Mouse (Mus musculus) forebrain, embryonic 16.5 days (tissue): ENCODE measurements around the gene Fbxl2. TPM values are rescaled to one million over a fixed set of nuclear protein-coding genes. Genes with fewer than 3 reads are reported as not detected.
A peak's percentile ranks its signal among the peaks of the same experiment; 100 is the strongest.

Source experiments
- ATAC-seq: fragments of 200-750 bp; cut with Nextera tagmentation; 2 replicates; pipeline ENCODE4 v1.8.0; 2017; ENCODE audit warnings: mild to moderate bottlenecking, moderate library complexity
- H3K27ac ChIP-seq: fragments of 300-500 bp; sonication (generic); 2 replicates; pipeline ENCODE4 v1.5.1; 2014; ENCODE audit warnings: low read length, control low read depth
- H3K27me3 ChIP-seq: fragments of 300-500 bp; sonication (generic); replicated peaks from 2 replicates; pipeline ENCODE4 v1.6.1; 2014; ENCODE audit warnings: low read length; ENCODE audit not compliant: control insufficient read depth, insufficient read depth
- H3K36me3 ChIP-seq: fragments of 300-500 bp; sonication (generic); 2 replicates; pipeline ENCODE4 v1.6.1; 2014; ENCODE audit not compliant: control insufficient read depth, insufficient read depth
- H3K4me1 ChIP-seq: fragments of 300-500 bp; sonication (generic); replicated peaks from 2 replicates; pipeline ENCODE4 v1.6.1; 2014; ENCODE audit warnings: low read length; ENCODE audit not compliant: control insufficient read depth, insufficient read depth
- H3K4me2 ChIP-seq: fragments of 300-500 bp; sonication (generic); 2 replicates; pipeline ENCODE4 v1.6.1; 2014; ENCODE audit warnings: mild to moderate bottlenecking, low read length, control low read depth
- H3K4me3 ChIP-seq: fragments of 300-500 bp; sonication (generic); replicated peaks from 2 replicates; pipeline ENCODE4 v1.5.1; 2014; ENCODE audit warnings: mild to moderate bottlenecking, low read length, control low read depth
- H3K9ac ChIP-seq: fragments of 300-500 bp; sonication (generic); replicated peaks from 2 replicates; pipeline ENCODE4 v1.6.1; 2014; ENCODE audit warnings: low read depth, low read length, control low read depth
- H3K9me3 ChIP-seq: fragments of 300-500 bp; sonication (generic); 2 replicates; pipeline ENCODE4 v1.6.1; 2016; ENCODE audit warnings: low read length; ENCODE audit not compliant: control insufficient read depth
- WGBS: fragments of 180-500 bp; shearing (Covaris S2); extraction: QIAGEN DNeasy Blood & Tissue Kit; methylation state at CpG from one replicate; pipeline ENCODE4 v1.1.7; 2014; 5-methylcytosine and 5-hydroxymethylcytosine counted together
- polyA plus RNA-seq: library from polyadenylated mRNA; unstranded; fragments of >200 nt; fragmentation: Nextera tagmentation; extraction: Ambion mirVana; gene quantifications from 2 replicates; pipeline ENCODE4 v1.2.1, GENCODE M21; 2015

Gene Fbxl2
- polyA plus RNA-seq, 1 experiment from 2014 or later, result 26.8 TPM

- peak overlapping the region; percentile 72 for H3K27ac ChIP-seq
- WGBS, result under 1% methylated on average over 52 of the region's 52 CpGs
- peaks cover 11% of the 10 kb centered on the region for H3K4me1 ChIP-seq
- H3K27me3 ChIP-seq, result no peaks in the 10 kb centered on the region
- H3K4me2 ChIP-seq, result peak overlapping the region; percentile 79
- no peaks in the 10 kb centered on the region for H3K9me3 ChIP-seq
- H3K4me3 ChIP-seq, result peak overlapping the region; percentile 83
- ATAC-seq, result peak; percentile 97
- H3K9ac ChIP-seq, result peak overlapping the region; percentile 77
- H3K36me3 ChIP-seq, result no peaks in the 10 kb centered on the region
These were observed 19.6 kb downstream of the Fbxl2 start for GRCm38 (mm10) chr9:114026261-114026934.

DNA sequence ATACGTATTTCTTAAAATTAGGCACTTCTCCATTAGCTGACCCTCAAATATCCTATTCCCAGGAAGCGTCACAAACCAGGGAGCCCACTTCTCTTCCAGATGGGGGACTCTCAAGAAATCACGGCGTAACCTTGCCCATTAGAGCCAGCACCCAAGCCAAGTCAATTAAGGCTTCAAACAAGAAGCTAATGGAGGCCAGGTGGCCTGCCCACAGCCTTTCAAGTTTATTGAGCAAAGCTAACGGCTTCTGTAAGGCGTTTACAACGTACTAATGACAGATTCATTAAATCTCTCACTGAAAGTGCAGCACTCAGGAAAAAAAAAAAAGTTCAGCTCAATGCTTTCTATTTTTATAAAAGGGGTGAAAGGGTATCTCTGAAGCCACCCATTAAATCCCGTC is 20.1 kb downstream of the Fbxl2 start:
- no peak for ATAC-seq
- no peak overlapping the region for H3K27ac ChIP-seq

DNA sequence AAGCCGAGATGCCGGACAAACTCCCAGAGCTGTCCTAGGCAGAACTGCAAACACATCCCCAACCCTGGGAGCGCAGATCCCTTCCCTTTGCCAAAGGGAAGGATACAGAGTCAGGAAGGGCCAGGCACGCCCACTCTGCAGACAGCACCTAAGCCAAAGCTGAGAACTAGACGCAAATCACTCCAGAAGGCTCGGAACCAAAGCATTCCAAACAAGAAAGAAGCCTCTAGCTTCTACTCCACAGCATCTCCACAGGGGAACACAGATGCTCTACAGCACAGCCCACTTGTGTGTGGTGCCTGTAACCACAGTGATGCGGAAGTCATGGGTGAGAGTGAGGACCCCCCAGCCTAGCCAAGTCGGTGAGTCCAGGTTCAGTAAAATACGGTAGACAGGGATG is 20.8 kb downstream of the Fbxl2 start:
- 59% methylated on average over 9 of the region's 9 CpGs for WGBS
- Histone ChIP-seq H3K27ac (no peak overlapping the region), H3K9ac (no peak overlapping the region), H3K9me3 (no peaks in the 10 kb centered on the region), H3K36me3 (no peaks in the 10 kb centered on the region), H3K4me1 (peaks cover 11% of the 10 kb centered on the region), H3K27me3 (no peaks in the 10 kb centered on the region), H3K4me3 (peak overlapping the region; percentile 83), H3K4me2 (peak overlapping the region; percentile 79)
- ATAC-seq, result no peak

More for the DNA sequence above, 20.1 kb downstream of the Fbxl2 start:
- no peaks in the 10 kb centered on the region for H3K36me3 ChIP-seq
- no peaks in the 10 kb centered on the region for H3K27me3 ChIP-seq
- peak overlapping the region; percentile 83 for H3K4me3 ChIP-seq
- 6% methylated on average over 8 of the region's 8 CpGs for WGBS
- H3K4me2 ChIP-seq, result peak overlapping the region; percentile 79
- peaks cover 11% of the 10 kb centered on the region for H3K4me1 ChIP-seq
- peak overlapping the region; percentile 77 for H3K9ac ChIP-seq
- H3K9me3 ChIP-seq, result no peaks in the 10 kb centered on the region

- Histone ChIP-seq H3K9ac (no peak overlapping the region), H3K36me3 (no peaks in the 10 kb centered on the region), H3K27me3 (no peaks in the 10 kb centered on the region), H3K4me2 (no peak overlapping the region), H3K4me1 (peaks cover 11% of the 10 kb centered on the region), H3K9me3 (no peaks in the 10 kb centered on the region), H3K4me3 (no peak overlapping the region), H3K27ac (no peak overlapping the region)
- 75% methylated on average over 4 of the region's 4 CpGs for WGBS
- no peak for ATAC-seq
These were observed 23.9 kb downstream of the Fbxl2 start for GRCm38 (mm10) chr9:114022141-114022540.

DNA sequence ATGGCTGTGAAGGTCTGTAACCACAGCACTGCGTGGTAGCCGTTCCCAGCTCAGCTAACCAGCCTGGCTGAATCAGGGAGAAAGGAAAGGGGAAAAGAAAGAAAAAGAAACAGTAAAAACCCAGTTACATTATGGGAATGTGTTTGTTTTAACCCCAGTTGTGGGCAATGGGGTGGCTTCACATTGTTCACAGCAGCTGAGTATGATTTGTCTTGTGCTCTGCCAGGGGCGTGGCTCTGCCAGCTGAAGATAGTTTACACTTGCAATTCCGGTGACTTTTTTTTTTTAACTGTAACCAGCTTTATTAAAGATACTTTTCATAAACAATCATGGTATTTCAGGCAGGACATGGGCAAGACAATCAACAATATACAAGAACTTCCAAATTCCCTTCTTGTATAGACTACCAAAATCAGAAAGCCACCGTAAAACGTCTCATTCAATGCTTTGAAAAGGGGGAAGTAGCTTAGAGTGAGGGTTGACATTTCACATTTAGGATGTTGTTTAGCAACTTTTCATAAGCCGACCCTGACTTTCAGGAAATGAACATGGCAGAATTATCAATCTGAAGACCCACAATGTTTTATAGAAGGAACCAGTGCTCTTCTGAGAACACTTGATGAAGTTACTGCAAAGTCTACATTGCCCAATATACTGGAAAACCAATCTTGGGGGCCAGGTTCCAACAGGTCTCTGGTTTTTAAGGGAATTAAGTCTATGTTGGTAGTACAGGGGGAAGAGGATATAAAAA is 26.8 kb downstream of the Fbxl2 start:
- Histone ChIP-seq H3K4me1 (no peaks in the 10 kb centered on the region), H3K27me3 (no peaks in the 10 kb centered on the region), H3K4me2 (no peak overlapping the region), H3K27ac (no peak overlapping the region), H3K9me3 (no peaks in the 10 kb centered on the region), H3K4me3 (no peak overlapping the region), H3K36me3 (no peaks in the 10 kb centered on the region), H3K9ac (no peak overlapping the region)
- ATAC-seq, result no peak
- WGBS, result 92% methylated on average over 7 of the region's 7 CpGs

DNA sequence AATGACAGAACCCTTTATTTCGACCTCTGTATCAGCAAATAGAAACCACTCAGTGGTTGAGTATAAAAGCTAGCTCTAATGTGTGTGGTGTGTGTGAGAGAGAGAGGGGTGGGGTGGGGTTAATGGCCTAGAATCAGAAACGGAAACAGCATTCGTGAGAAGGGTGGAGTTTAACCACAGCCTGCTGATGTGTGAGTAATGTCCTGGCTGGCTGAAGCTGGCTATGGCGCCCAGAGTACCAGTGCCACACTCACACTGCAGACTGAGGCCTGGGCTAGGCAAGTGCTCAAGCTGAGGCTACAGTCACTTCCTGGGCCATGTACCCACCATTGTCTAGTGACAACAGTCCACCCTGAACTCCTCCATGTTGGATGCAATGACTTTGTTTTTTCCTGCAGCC is 29.6 kb downstream of the Fbxl2 start:
- no peaks in the 10 kb centered on the region for H3K36me3 ChIP-seq
- no peak overlapping the region for H3K27ac ChIP-seq
- H3K9ac ChIP-seq, result no peak overlapping the region
- H3K4me3 ChIP-seq, result no peak overlapping the region
- 73% methylated on average over 4 of the region's 4 CpGs for WGBS
- no peak for ATAC-seq
- H3K4me2 ChIP-seq, result no peak overlapping the region
- no peaks in the 10 kb centered on the region for H3K4me1 ChIP-seq
- no peaks in the 10 kb centered on the region for H3K27me3 ChIP-seq
- H3K9me3 ChIP-seq, result no peaks in the 10 kb centered on the region

DNA sequence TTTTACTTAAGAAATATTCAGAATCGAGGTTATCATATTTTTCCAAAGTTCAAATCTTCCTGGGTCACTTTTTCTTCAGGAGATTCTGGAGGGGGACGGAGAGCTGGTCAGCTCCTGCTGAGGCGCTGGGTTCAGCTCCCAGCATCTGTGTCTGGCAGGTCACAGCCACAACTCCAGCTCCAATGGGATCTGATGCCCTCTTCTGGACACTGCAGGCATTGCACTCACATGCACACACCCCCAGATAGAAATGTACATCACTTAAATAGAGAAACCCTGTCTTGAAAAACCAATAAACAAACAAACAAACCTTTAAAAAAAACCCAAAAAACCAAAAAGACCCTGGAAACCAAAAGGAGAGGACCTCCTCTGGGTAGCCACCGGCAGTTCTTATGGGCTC is 30.3 kb downstream of the Fbxl2 start:
- H3K9ac ChIP-seq, result no peak overlapping the region
- H3K4me1 ChIP-seq, result no peaks in the 10 kb centered on the region
- H3K27me3 ChIP-seq, result no peaks in the 10 kb centered on the region
- no peaks in the 10 kb centered on the region for H3K36me3 ChIP-seq
- ATAC-seq, result no peak
- H3K27ac ChIP-seq, result no peak overlapping the region
- H3K4me2 ChIP-seq, result no peak overlapping the region
- H3K4me3 ChIP-seq, result no peak overlapping the region
- 91% methylated on average over 4 of the region's 4 CpGs for WGBS
- H3K9me3 ChIP-seq, result no peaks in the 10 kb centered on the region

DNA sequence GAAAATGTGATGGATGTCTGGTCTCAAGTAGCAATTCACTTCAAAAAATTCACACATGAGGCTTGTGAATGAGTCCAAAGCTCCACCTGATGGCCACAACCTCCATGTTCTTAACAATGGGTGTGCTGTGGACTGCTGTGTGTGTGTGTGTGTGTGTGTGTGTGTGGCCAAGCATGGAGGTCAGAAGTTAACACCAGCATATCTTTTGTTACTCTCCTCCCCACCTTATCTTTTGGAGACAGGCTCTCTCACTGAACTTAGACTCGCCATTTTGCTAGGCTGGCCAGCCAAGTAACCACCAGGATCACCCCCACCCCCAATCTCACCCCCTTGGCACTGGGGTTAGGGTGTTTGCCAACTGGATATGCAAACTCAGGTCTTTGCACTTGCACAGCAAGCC is 32.0 kb downstream of the Fbxl2 start:
- no peak for ATAC-seq

GRCm38 (mm10) chr9:114011203-114011602 is 34.8 kb downstream of the Fbxl2 start:
- no peak overlapping the region for H3K9ac ChIP-seq
- ATAC-seq, result no peak
- H3K4me1 ChIP-seq, result no peaks in the 10 kb centered on the region
- H3K4me3 ChIP-seq, result no peak overlapping the region
- H3K36me3 ChIP-seq, result no peaks in the 10 kb centered on the region
- 75% methylated on average over 18 of the region's 18 CpGs for WGBS
- H3K27ac ChIP-seq, result no peak overlapping the region
- H3K4me2 ChIP-seq, result no peak overlapping the region
- no peaks in the 10 kb centered on the region for H3K9me3 ChIP-seq
- no peaks in the 10 kb centered on the region for H3K27me3 ChIP-seq

More for the DNA sequence above, 32.0 kb downstream of the Fbxl2 start:
- Histone ChIP-seq H3K9ac (no peak overlapping the region), H3K4me3 (no peak overlapping the region), H3K9me3 (no peaks in the 10 kb centered on the region), H3K27me3 (no peaks in the 10 kb centered on the region), H3K4me1 (no peaks in the 10 kb centered on the region), H3K4me2 (no peak overlapping the region), H3K27ac (no peak overlapping the region), H3K36me3 (no peaks in the 10 kb centered on the region)
- 88% methylated on average over 1 of the region's 1 CpGs for WGBS
